Mouse (Mus musculus) brain, adult 2 months (tissue): ENCODE results near the gene Sec31a.
A peak's percentile ranks its signal among the peaks of the same experiment; 100 is the strongest.

Experiments used
- DNase-seq: peaks from one replicate; pipeline ENCODE4 v3.0.0; 2011; ENCODE audit warnings: low read depth, low spot score

Sec31a gene

GRCm38 (mm10) chr5:100408485-100408884, 7.5 kb downstream of the Sec31a start:
- no peak for DNase-seq

GRCm38 (mm10) chr5:100396753-100397152, 19.3 kb downstream of the Sec31a start:
- DNase-seq, result peak; percentile 26

DNA sequence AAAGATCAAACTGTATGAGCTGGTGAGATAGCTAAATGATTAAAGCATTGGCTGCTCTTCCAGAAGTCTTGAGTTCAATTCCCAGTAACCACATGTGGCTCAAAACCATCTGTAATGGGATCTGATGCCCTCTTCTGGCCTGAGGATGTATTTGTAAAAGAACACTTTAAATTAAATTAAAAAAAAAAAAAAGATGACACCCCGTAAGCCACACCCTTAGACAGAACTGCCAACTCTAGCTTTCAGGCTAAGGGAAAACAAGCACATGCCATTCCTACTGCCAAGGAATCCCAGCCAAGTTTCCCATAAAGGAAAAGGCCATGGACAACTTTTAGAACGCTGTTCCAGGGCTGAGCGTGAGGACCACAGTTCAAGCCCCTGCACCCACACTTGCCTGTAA, 22.4 kb downstream of the Sec31a start:
- no peak for DNase-seq

GRCm38 (mm10) chr5:100392436-100392955, 23.5 kb downstream of the Sec31a start:
- DNase-seq, result no peak

- DNase-seq, result no peak
Observed at GRCm38 (mm10) chr5:100383782-100384510, 32.1 kb downstream of the Sec31a start.

- peak; percentile 89 for DNase-seq
Observed at GRCm38 (mm10) chr5:100381094-100381493, 34.9 kb downstream of the Sec31a start.

DNA sequence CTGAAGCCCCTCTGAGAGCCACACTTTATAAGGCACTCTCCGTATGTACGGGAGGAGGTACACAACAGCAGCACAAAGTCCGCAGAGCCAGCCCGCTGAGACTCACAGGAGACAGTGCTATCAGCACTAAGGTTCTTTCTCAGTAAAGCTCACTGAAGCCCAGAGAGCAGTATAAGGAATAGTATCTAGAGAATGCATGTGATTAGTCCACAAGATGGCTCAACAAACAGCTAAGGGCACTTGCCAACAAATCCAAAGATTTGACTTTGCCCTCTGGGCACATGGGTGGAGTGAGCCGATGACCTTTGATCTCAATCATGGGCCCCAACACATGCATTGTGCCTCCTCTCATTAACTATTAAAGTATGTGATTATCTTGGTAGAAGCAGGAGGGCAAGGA, 35.8 kb downstream of the Sec31a start:
- DNase-seq, result no peak

GRCm38 (mm10) chr5:100378981-100379380, 37.1 kb downstream of the Sec31a start:
- no peak for DNase-seq

GRCm38 (mm10) chr5:100378211-100378610, 37.8 kb downstream of the Sec31a start:
- peak; percentile 54 for DNase-seq

DNA sequence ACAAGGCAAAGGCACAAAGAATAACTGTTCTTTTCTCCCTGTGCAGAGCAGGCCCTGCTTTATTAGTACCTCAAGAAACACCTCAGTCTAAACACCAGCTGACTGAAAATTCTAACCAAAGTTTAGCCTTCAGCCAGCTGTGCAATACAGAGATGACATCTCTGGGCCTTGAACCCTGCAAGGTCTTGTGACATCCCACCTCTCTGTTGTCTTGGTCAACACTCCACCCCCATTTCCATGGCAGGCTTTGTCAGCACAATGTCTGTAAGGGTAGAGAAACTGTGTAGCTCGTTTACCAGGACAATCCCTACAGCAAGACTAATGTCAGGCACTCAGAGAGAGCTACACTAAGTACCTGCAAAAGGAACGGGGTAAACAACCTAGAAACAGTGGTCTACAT, 38.7 kb downstream of the Sec31a start:
- no peak for DNase-seq

DNA sequence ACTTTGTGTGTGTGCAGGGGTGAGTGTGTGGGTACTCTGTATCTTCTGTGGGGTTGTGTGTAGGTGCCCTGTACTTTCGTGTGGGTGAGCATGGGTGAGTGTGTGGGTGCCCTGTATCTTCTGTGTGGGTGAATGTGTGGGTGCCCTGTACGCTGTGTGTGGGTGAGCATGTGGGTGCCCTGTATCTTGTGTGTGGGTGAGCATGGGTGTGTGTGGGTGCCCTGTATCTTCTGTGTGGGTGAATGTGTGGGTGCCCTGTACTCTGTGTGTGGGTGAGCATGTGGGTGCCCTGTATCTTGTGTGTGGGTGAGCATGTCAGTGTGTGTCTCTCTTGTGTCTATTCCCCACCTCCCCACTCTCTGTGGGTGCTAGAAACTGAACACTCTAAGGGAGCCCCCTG, 41.3 kb downstream of the Sec31a start:
- no peak for DNase-seq

GRCm38 (mm10) chr5:100373952-100374351, 42.1 kb downstream of the Sec31a start:
- peak; percentile 82 for DNase-seq

GRCm38 (mm10) chr5:100370919-100371318, 45.1 kb downstream of the Sec31a start:
- DNase-seq, result peak; percentile 47

GRCm38 (mm10) chr5:100369825-100370459, 46.1 kb downstream of the Sec31a start:
- peak; percentile 84 for DNase-seq

DNA sequence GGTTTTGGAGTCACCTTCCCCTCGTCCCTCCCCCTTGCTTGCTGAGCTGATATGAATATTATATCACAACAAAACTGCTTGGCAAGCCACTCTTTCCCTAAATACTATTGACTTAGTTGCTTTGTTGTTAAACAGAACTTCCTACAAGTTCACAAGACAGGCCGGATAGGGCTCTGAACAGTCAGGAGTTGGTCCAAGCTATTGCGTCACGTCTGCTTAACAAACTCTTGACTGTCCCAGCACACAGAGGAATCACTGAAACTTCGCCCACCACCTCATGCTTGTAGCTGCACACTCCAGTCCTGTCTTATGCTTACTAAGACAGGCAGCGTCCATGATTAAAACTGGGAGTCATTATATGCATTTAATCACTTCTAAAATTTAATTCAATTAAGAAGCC, 46.9 kb downstream of the Sec31a start:
- DNase-seq, result peak; percentile 16

DNA sequence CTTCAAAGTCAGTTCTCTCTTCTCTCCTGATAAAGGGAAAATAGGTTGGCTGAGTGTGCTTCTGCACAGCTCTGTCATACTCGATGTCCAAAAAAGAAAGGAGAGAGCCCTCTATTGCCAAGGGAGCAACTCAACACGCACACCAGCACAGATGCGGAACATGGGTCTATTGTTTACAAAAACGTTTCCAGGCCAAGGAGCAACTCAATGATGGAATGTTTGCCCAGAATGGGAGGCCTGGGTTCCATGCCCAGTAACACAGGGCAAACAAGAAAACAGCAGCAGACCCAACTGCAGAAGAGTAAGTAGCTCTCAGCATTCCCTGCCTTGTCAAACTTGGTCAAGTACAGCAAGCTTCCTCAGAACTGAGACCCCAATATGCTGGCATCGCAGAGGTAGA, 47.5 kb downstream of the Sec31a start:
- peak; percentile 15 for DNase-seq

DNA sequence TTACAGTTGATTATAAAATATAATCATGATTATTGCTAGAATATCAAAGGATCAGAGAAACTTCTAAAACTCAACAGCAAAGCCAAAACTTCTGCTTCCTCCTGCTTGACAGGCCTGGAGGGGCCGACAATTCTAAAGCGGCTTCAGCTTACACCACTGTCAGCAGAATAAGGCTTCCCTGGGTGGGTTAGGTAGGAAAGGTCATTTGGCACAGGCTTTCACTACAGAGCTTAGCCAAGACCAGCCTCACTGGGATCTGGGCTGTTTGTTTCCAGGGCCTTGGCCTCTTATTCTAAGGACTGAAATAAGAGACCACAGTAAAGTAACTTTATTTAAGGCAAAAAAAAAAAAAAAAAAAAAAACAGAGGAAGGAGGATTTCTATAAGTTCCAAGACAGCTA, 49.0 kb downstream of the Sec31a start:
- DNase-seq, result no peak

DNA sequence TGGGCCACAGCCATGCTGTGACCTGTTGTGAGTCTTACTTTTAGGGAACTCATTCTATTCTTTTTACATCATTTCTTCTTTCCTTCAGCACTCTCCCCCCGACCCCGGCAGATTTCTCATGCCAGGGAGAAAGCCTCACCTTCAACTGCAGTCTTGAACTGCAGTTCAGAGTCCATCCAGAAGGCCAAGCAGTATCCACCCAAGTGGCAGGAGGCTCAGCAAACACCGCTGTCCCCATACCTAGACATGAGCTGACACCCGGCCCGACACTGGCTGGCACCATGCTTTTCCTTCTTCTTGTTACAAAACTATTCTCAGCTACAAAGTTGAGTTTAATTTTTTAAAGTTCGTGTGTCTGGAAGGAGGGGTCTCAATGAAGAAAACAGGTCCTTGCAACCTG, 55.7 kb downstream of the Sec31a start:
- no peak for DNase-seq

GRCm38 (mm10) chr5:100358334-100358733, 57.7 kb downstream of the Sec31a start:
- peak; percentile 45 for DNase-seq

DNA sequence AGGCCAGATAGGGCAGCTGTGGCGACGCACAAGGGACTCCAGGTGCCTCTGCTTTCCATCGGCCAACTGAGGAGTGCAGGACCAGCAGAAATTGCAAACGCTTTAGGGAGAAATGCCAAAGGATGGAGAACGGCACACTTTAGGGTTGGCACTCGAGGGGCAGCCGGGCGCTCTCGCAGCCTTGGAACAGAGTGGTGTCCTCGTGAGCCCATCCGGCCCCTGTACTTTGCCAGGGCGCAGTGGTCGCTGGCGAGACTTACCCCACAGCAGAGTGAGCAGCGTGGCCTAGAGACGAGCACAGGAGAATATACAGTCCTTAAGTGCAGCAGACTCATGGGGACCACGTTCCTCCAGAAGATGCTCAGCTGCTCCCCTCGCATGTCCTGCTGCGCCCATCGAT, 61.4 kb downstream of the Sec31a start:
- no peak for DNase-seq

- no peak for DNase-seq
Observed at GRCm38 (mm10) chr5:100352986-100353848, 62.8 kb downstream of the Sec31a start.

GRCm38 (mm10) chr5:100350907-100351456, 65.1 kb downstream of the Sec31a start:
- DNase-seq, result no peak
